Mouse (Mus musculus) cerebellum, adult 2 months (tissue): ENCODE measurements at regions not wholly inside any gene's neighbourhood (a gene's known extent, or its start where the extent isn't known, plus 50 kb on each side); places are given as distances from the start of the nearest gene placed in this dataset.

Experiments used
- DNase-seq, 2 experiments: peaks; one replicate each; pipeline ENCODE4 v3.0.0; 2021
- H3K27ac ChIP-seq: fragments of 200-500 bp; 2 replicates; pipeline ENCODE4 v1.5.1; 2012; ENCODE audit warnings: low read length, control low read depth, inconsistent platforms; ENCODE audit not compliant: insufficient read depth
- H3K27me3 ChIP-seq: fragments of 200-500 bp; 2 replicates; pipeline ENCODE4 v1.6.1; 2012; ENCODE audit warnings: inconsistent platforms, mild to moderate bottlenecking, low read length, moderate library complexity; ENCODE audit not compliant: control insufficient read depth, insufficient read depth
- H3K4me1 ChIP-seq: fragments of 200-500 bp; 2 replicates; pipeline ENCODE4 v1.6.1; 2011; ENCODE audit warnings: low read length; ENCODE audit not compliant: control insufficient read depth, insufficient read depth
- H3K4me3 ChIP-seq: fragments of 200-500 bp; replicated peaks from 2 replicates; pipeline ENCODE3; 2011; ENCODE audit warnings: mild to moderate bottlenecking, low read depth, low read length, control low read depth; ENCODE audit not compliant: insufficient read depth
- CTCF ChIP-seq: fragments of 200-500 bp; IDR thresholded peaks from 2 replicates; pipeline ENCODE4 v1.5.1; 2011; ENCODE audit warnings: low read depth, mild to moderate bottlenecking, control low read depth, low read length, moderate library complexity, borderline replicate concordance; ENCODE audit not compliant: insufficient read depth
- POLR2A ChIP-seq: fragments of 200-500 bp; IDR thresholded peaks from 2 replicates; pipeline ENCODE4 v1.6.1; 2011; ENCODE audit warnings: low read length, control low read depth, borderline replicate concordance; ENCODE audit not compliant: insufficient read depth
- WGBS: fragments of 180-500 bp; shearing (Covaris S2); methylation state at CpG from one replicate; pipeline ENCODE4 v1.1.7; 2018; 5-methylcytosine and 5-hydroxymethylcytosine counted together

GRCm38 (mm10) chr1:19826455-19827366 is 618.0 kb downstream of the Tfap2b start:
- Histone ChIP-seq H3K4me1 (no peaks in the 10 kb centered on the region), H3K27me3 (no peaks in the 10 kb centered on the region), H3K27ac (no peak overlapping the region), H3K4me3 (no peak overlapping the region)
- 57% methylated on average over 12 of the region's 12 CpGs for WGBS
- no peak for TF ChIP-seq CTCF
- no peak for TF ChIP-seq POLR2A
- DNase-seq = no peak

- no peak overlapping the region for H3K27ac ChIP-seq
- H3K27me3 ChIP-seq = no peaks in the 10 kb centered on the region
- 18% methylated on average over 3 of the region's 3 CpGs for WGBS
- H3K4me1 ChIP-seq = no peaks in the 10 kb centered on the region
- H3K4me3 ChIP-seq = no peak overlapping the region
- DNase-seq = peak in 1 of 2 experiments; percentile 2
- no peak for TF ChIP-seq POLR2A
- TF ChIP-seq CTCF = no peak
Measured at GRCm38 (mm10) chr1:19849918-19850317, 641.2 kb downstream of the Tfap2b start.

DNA sequence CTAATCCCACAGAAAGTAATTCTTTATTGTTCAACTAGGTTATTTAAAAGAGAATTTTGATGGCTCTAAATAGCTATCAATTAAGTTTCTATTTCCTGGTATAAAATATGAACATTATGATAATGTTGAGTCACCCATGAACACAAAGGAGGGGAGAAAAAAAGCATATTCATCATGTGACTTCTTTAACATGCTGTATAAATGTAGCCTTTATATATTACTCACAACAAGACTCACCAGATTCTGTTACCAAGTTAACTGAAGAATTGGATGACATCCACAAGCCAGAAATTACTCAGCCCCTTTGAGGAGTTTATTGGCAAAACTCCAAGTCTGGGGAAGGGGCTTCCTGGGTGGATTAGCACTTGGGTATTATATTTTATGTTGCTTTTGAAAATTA is 648.5 kb downstream of the Tfap2b start:
- Histone ChIP-seq H3K4me1 (no peaks in the 10 kb centered on the region), H3K27me3 (no peaks in the 10 kb centered on the region), H3K4me3 (no peak overlapping the region), H3K27ac (no peak overlapping the region)
- no peak for DNase-seq
- no peak for TF ChIP-seq CTCF
- no peak for TF ChIP-seq POLR2A

DNA sequence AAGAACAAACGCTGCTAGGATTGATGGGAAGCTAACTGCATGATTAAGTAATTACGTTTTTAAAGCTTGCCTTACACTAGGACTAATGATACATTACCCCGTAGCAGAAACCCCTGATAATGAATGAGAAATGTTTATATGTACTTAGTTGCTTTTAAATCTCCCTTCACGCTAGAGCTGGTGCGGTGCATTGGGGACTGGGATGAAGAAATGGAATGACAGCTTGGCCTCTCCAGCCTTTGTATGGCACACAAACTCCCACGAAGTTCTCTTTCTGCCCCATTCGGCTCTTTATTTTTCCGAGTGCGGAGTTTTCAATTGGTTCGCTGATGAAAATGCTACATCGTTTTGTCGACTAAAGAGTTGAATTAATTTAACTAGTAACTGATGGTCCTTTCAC is 659.8 kb downstream of the Tfap2b start:
- WGBS = 77% methylated on average over 12 of the region's 12 CpGs
- no peaks in the 10 kb centered on the region for H3K27me3 ChIP-seq
- H3K27ac ChIP-seq = no peak overlapping the region
- H3K4me1 ChIP-seq = no peaks in the 10 kb centered on the region
- TF ChIP-seq POLR2A (no peak), CTCF (no peak)
- no peak overlapping the region for H3K4me3 ChIP-seq
- no peak for DNase-seq

DNA sequence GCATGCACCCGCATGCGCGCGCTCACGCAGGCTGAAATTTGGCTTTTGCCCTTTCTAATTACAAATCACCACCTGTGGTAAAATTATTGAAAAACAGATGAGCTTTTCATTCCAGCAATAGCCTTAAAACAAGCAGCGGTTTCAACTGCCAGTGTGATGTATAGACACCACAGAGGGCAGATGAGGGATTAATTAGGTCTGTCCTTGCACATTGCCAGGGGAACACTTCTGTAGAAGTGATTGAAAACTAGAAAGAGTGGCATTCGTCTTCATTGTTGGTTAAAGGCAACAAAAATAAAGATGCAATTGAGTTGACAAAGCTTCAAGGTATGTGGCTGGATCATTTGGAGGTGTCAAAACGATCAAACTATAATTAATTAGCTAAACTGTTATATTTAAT is 672.5 kb downstream of the Tfap2b start:
- WGBS = 43% methylated on average over 8 of the region's 8 CpGs

DNA sequence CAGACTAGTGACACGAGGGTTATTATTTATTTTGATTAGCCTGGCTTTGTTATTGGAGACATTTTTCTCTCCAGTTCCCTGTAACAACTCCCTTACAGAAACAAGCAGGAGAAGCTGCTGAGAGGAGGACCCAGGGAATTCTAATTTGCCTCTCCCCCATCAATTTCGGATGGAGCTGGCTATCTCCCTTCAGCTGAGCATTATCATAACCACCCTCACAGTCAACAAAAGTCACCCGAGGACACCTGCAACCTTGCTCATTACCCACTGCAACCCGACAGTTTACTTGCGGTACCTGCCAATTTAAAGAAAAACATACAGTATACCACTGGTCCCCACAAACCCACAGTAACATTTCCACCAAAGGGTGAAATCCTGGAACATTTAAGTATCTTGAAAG is 690.7 kb downstream of the Tfap2b start:
- Histone ChIP-seq H3K27ac (no peak overlapping the region), H3K27me3 (no peaks in the 10 kb centered on the region), H3K4me3 (no peak overlapping the region), H3K4me1 (no peaks in the 10 kb centered on the region)
- no peak for DNase-seq
- WGBS = 77% methylated on average over 5 of the region's 5 CpGs
- no peak for TF ChIP-seq CTCF
- TF ChIP-seq POLR2A = no peak

More for the DNA sequence above, 672.5 kb downstream of the Tfap2b start:
- Histone ChIP-seq H3K27ac (no peak overlapping the region), H3K27me3 (no peaks in the 10 kb centered on the region), H3K4me1 (no peaks in the 10 kb centered on the region), H3K4me3 (no peak overlapping the region)
- DNase-seq = no peak
- TF ChIP-seq POLR2A (no peak), CTCF (no peak)

- no peak for TF ChIP-seq CTCF
- no peak for TF ChIP-seq POLR2A
- 38% methylated on average over 12 of the region's 12 CpGs for WGBS
- Histone ChIP-seq H3K4me1 (no peaks in the 10 kb centered on the region), H3K27me3 (no peaks in the 10 kb centered on the region), H3K27ac (no peak overlapping the region), H3K4me3 (no peak overlapping the region)
- no peak for DNase-seq
Measured at GRCm38 (mm10) chr1:19899889-19900310, 691.2 kb downstream of the Tfap2b start.

- TF ChIP-seq CTCF (no peak), POLR2A (no peak)
- H3K27me3 ChIP-seq = no peaks in the 10 kb centered on the region
- WGBS = 69% methylated on average over 2 of the region's 2 CpGs
Measured at GRCm38 (mm10) chr1:19900983-19901531, 692.3 kb downstream of the Tfap2b start.

More at GRCm38 (mm10) chr1:19900983-19901531, 692.3 kb downstream of the Tfap2b start:
- H3K4me1 ChIP-seq = no peaks in the 10 kb centered on the region
- H3K27ac ChIP-seq = no peak overlapping the region
- H3K4me3 ChIP-seq = no peak overlapping the region
- no peak for DNase-seq
